Mouse (Mus musculus) heart, adult 2 months (tissue): ENCODE measurements at regions not wholly inside any gene's neighbourhood (a gene's known extent, or its start where the extent isn't known, plus 50 kb on each side); places are given as distances from the start of the nearest gene placed in this dataset.

ENCODE experiments used
- DNase-seq, 2 experiments: peaks; one replicate each; pipeline ENCODE4 v3.0.0; 2021
- H3K27ac ChIP-seq: fragments of 200-600 bp; 2 replicates; pipeline ENCODE4 v1.8.1; 2022
- H3K27me3 ChIP-seq: fragments of 200-500 bp; 2 replicates; pipeline ENCODE4 v1.6.1; 2012; ENCODE audit warnings: mild to moderate bottlenecking, low read length, inconsistent platforms, mixed read lengths; ENCODE audit not compliant: control insufficient read depth, insufficient read depth
- H3K36me3 ChIP-seq: fragments of 200-500 bp; 2 replicates; pipeline ENCODE4 v1.6.1; 2012; ENCODE audit warnings: low read length, inconsistent platforms; ENCODE audit not compliant: control insufficient read depth, insufficient read depth
- H3K4me1 ChIP-seq: fragments of 200-500 bp; 2 replicates; pipeline ENCODE4 v1.6.1; 2011; ENCODE audit warnings: low read length; ENCODE audit not compliant: control insufficient read depth, insufficient read depth
- H3K4me3 ChIP-seq: fragments of 200-600 bp; 2 replicates; pipeline ENCODE4 v1.8.1; 2022
- H3K79me2 ChIP-seq: fragments of 200-500 bp; replicated peaks from 2 replicates; pipeline ENCODE4 v1.6.1; 2012; ENCODE audit warnings: mild to moderate bottlenecking, inconsistent platforms, low read length, moderate library complexity, mixed read lengths; ENCODE audit not compliant: control insufficient read depth, insufficient read depth
- H3K9ac ChIP-seq: fragments of 200-500 bp; 2 replicates; pipeline ENCODE4 v1.6.1; 2012; ENCODE audit warnings: low read depth, mild to moderate bottlenecking, control low read depth, inconsistent platforms, low read length, mixed read lengths
- CTCF ChIP-seq: fragments of 200-600 bp; IDR thresholded peaks from 2 replicates; pipeline ENCODE4 v1.8.1; 2022; ENCODE audit warnings: antibody characterized with exemption, mild to moderate bottlenecking, moderate library complexity
- EP300 ChIP-seq: fragments of 200-500 bp; IDR thresholded peaks from 2 replicates; pipeline ENCODE4 v1.6.1; 2011; ENCODE audit warnings: low read depth, low read length, control low read depth; ENCODE audit not compliant: insufficient read depth
- POLR2A ChIP-seq: fragments of 200-500 bp; IDR thresholded peaks from 2 replicates; pipeline ENCODE4 v1.6.1; 2011; ENCODE audit warnings: mild to moderate bottlenecking, low read depth, low read length, control low read depth; ENCODE audit not compliant: insufficient read depth
- WGBS: fragments of 180-500 bp; shearing (Covaris S2); methylation state at CpG from one replicate; pipeline ENCODE4 v1.1.7; 2018; 5-methylcytosine and 5-hydroxymethylcytosine counted together
- intact Hi-C: fragments of 180-260 bp; cut with DNase I; formaldehyde crosslinking; loops from one replicate; pipeline ENCODE4 v1.15.1; 2025

- H3K4me3 ChIP-seq, result no peak overlapping the region
- no peak for DNase-seq
- H3K79me2 ChIP-seq, result no peaks in the 10 kb centered on the region
- no peak overlapping the region for H3K27ac ChIP-seq
- H3K27me3 ChIP-seq, result no peaks in the 10 kb centered on the region
- no peak overlapping the region for H3K9ac ChIP-seq
- no peaks in the 10 kb centered on the region for H3K4me1 ChIP-seq
- 82% methylated on average over 5 of the region's 5 CpGs for WGBS
- intact Hi-C loops, result no loop called here
- TF ChIP-seq POLR2A, result no peak
- TF ChIP-seq CTCF, result no peak
- TF ChIP-seq EP300, result no peak
- no peaks in the 10 kb centered on the region for H3K36me3 ChIP-seq
Observed at GRCm38 (mm10) chr15:5414401-5414800, 170.4 kb upstream of the Ptger4 start.

GRCm38 (mm10) chr15:5416031-5416430, 172.0 kb upstream of the Ptger4 start:
- Histone ChIP-seq H3K9ac (no peak overlapping the region), H3K4me3 (no peak overlapping the region), H3K36me3 (no peaks in the 10 kb centered on the region), H3K27ac (no peak overlapping the region), H3K4me1 (no peaks in the 10 kb centered on the region), H3K79me2 (no peaks in the 10 kb centered on the region), H3K27me3 (no peaks in the 10 kb centered on the region)
- TF ChIP-seq POLR2A, result no peak
- no peak for TF ChIP-seq CTCF
- no peak for TF ChIP-seq EP300
- intact Hi-C loops, result no loop called here
- DNase-seq, result no peak
- WGBS, result 70% methylated on average over 3 of the region's 3 CpGs

- TF ChIP-seq CTCF, result no peak
- no peak for TF ChIP-seq EP300
- TF ChIP-seq POLR2A, result no peak
- Histone ChIP-seq H3K9ac (no peak overlapping the region), H3K36me3 (no peaks in the 10 kb centered on the region), H3K4me3 (no peak overlapping the region), H3K27me3 (no peaks in the 10 kb centered on the region), H3K79me2 (no peaks in the 10 kb centered on the region), H3K4me1 (no peaks in the 10 kb centered on the region), H3K27ac (no peak overlapping the region)
- intact Hi-C loops, result no loop called here
- 81% methylated on average over 3 of the region's 3 CpGs for whole genome bisulfite sequencing
- no peak for DNase-seq
Observed at GRCm38 (mm10) chr15:5426641-5427040, 182.7 kb upstream of the Ptger4 start.

GRCm38 (mm10) chr15:5427319-5428048, 183.5 kb upstream of the Ptger4 start:
- no peak for DNase-seq
- H3K36me3 ChIP-seq, result no peaks in the 10 kb centered on the region
- no peaks in the 10 kb centered on the region for H3K79me2 ChIP-seq
- no peaks in the 10 kb centered on the region for H3K27me3 ChIP-seq
- 86% methylated on average over 7 of the region's 7 CpGs for WGBS
- no peak overlapping the region for H3K9ac ChIP-seq
- no peak overlapping the region for H3K27ac ChIP-seq
- H3K4me1 ChIP-seq, result no peaks in the 10 kb centered on the region
- TF ChIP-seq POLR2A (no peak), CTCF (no peak), EP300 (no peak)
- no peak overlapping the region for H3K4me3 ChIP-seq
- intact Hi-C loops, result no loop called here

GRCm38 (mm10) chr15:5432018-5432417, 188.0 kb upstream of the Ptger4 start:
- H3K36me3 ChIP-seq, result no peaks in the 10 kb centered on the region
- no peak overlapping the region for H3K27ac ChIP-seq
- intact Hi-C loops, result no loop called here
- no peak for DNase-seq
- no peak for TF ChIP-seq CTCF
- no peak for TF ChIP-seq EP300
- no peak for TF ChIP-seq POLR2A
- H3K9ac ChIP-seq, result no peak overlapping the region
- 71% methylated on average over 2 of the region's 2 CpGs for WGBS
- H3K27me3 ChIP-seq, result no peaks in the 10 kb centered on the region
- no peaks in the 10 kb centered on the region for H3K79me2 ChIP-seq
- no peaks in the 10 kb centered on the region for H3K4me1 ChIP-seq
- H3K4me3 ChIP-seq, result no peak overlapping the region

- WGBS, result 56% methylated on average over 1 of the region's 1 CpGs
- Histone ChIP-seq H3K9ac (no peak overlapping the region), H3K27ac (no peak overlapping the region), H3K4me1 (no peaks in the 10 kb centered on the region), H3K79me2 (no peaks in the 10 kb centered on the region), H3K4me3 (no peak overlapping the region), H3K27me3 (no peaks in the 10 kb centered on the region), H3K36me3 (no peaks in the 10 kb centered on the region)
- no peak for DNase-seq
- TF ChIP-seq EP300 (no peak), POLR2A (no peak), CTCF (no peak)
- intact Hi-C loops, result no loop called here
Observed at GRCm38 (mm10) chr15:5437020-5437419, 193.0 kb upstream of the Ptger4 start.
